1 mouse cellular context compared by ENCODE assay signal in genomic region chr11:96926587-96926986, GRCm38 (mm10).
TF ChIP-seq lines count a peak whose summit lies in the region.

No protein-coding gene starts in this region.

TF ChIP-seq in MEL, 35 proteins besides CTCF, POLR2A, EP300 and RAD21:
- 0 out of 2 replicates have a peak, but pooled peaks have one; percentile 24 for TF ChIP-seq GATA1 (IDR thresholded peaks at IDR 0.05; ENCODE audit: low read depth, low read length)
- TF ChIP-seq ZKSCAN1 (IDR thresholded peaks at IDR 0.05; ENCODE audit: low read depth, low read length): peak; percentile 78
- no peak for TF ChIP-seq USF1 (IDR thresholded peaks at IDR 0.05; ENCODE audit: low read depth, low read length)
